Mouse (Mus musculus): ENCODE data around the gene S100a2. TPM values are rescaled to one million over a fixed set of nuclear protein-coding genes. Genes with fewer than 3 reads are reported as not detected.

S100a2 gene
- not detected in 2 replicates for polyA plus RNA-seq (2015; fragmentation: Nextera tagmentation; extraction: Ambion mirVana)

- no peak within 1 kb of the TSS for H3K4me2 ChIP-seq (ENCODE audit: low read length)
These were observed at the start of gene S100a2 for GRCm38 (mm10) chr3:90589947-90590346. Gene S100a2, plus strand, starts transcription at chr3:90590247.

GRCm38 (mm10) chr3:90540904-90541303 is 49.1 kb upstream of the S100a2 start:
- Histone ChIP-seq H3K4me3 (ENCODE audit: low read depth, low read length) (no peak overlapping the region), H3K4me1 (ENCODE audit: control insufficient read depth, insufficient read depth, low read length) (0 out of 2 replicates have a peak, but pooled peaks cover 3% of the 10 kb centered on the region), H3K4me2 (ENCODE audit: low read length) (no peak overlapping the region), H3K27ac (ENCODE audit: low read length) (no peak overlapping the region), H3K36me3 (ENCODE audit: control insufficient read depth, insufficient read depth, low read length) (no peaks in the 10 kb centered on the region), H3K9me3 (replicated peaks; ENCODE audit: control insufficient read depth, low read length, poor library complexity, severe bottlenecking) (no peaks in the 10 kb centered on the region), H3K27me3 (ENCODE audit: control insufficient read depth, insufficient read depth, low read depth, low read length) (no peaks in the 10 kb centered on the region), H3K9ac (ENCODE audit: low read depth, low read length) (no peak overlapping the region)
- WGBS, result 14% methylated on average over 4 of the region's 4 CpGs
- peak; percentile 63; the same call in 1 of the 2 replicates for ATAC-seq

More at GRCm38 (mm10) chr3:90589947-90590346, at the start of gene S100a2:
- no peak within 1 kb of the TSS for H3K27ac ChIP-seq (ENCODE audit: low read length)
- no peak for ATAC-seq
- no peak within 1 kb of the TSS for H3K4me3 ChIP-seq (ENCODE audit: low read depth, low read length)
- WGBS, result 82% methylated on average over 8 of the region's 8 CpGs
- H3K9ac ChIP-seq (ENCODE audit: low read depth, low read length), result no peak within 1 kb of the TSS
- no peaks in the 10 kb centered on the region for H3K4me1 ChIP-seq (ENCODE audit: control insufficient read depth, insufficient read depth, low read length)
- no peaks in the 10 kb centered on the region for H3K36me3 ChIP-seq (ENCODE audit: control insufficient read depth, insufficient read depth, low read length)
- H3K9me3 ChIP-seq (replicated peaks; ENCODE audit: control insufficient read depth, low read length, poor library complexity, severe bottlenecking), result no peaks in the 10 kb centered on the region
- no peaks in the 10 kb centered on the region for H3K27me3 ChIP-seq (ENCODE audit: control insufficient read depth, insufficient read depth, low read depth, low read length)

- no peaks in the 10 kb centered on the region for H3K9me3 ChIP-seq (replicated peaks; ENCODE audit: control insufficient read depth, low read length, poor library complexity, severe bottlenecking)
- H3K4me3 ChIP-seq (ENCODE audit: low read depth, low read length), result no peak overlapping the region
- no peak for ATAC-seq
- WGBS, result 59% methylated on average over 5 of the region's 5 CpGs
- H3K36me3 ChIP-seq (ENCODE audit: control insufficient read depth, insufficient read depth, low read length), result no peaks in the 10 kb centered on the region
- no peaks in the 10 kb centered on the region for H3K27me3 ChIP-seq (ENCODE audit: control insufficient read depth, insufficient read depth, low read depth, low read length)
- H3K4me1 ChIP-seq (ENCODE audit: control insufficient read depth, insufficient read depth, low read length), result no peaks in the 10 kb centered on the region
- no peak overlapping the region for H3K27ac ChIP-seq (ENCODE audit: low read length)
- no peak overlapping the region for H3K9ac ChIP-seq (ENCODE audit: low read depth, low read length)
- no peak overlapping the region for H3K4me2 ChIP-seq (ENCODE audit: low read length)
These were observed 40.2 kb upstream of the S100a2 start for GRCm38 (mm10) chr3:90549676-90550420.

GRCm38 (mm10) chr3:90550421-90550790 is 39.6 kb upstream of the S100a2 start:
- Histone ChIP-seq H3K4me2 (ENCODE audit: low read length) (no peak overlapping the region), H3K27ac (ENCODE audit: low read length) (no peak overlapping the region), H3K36me3 (ENCODE audit: control insufficient read depth, insufficient read depth, low read length) (no peaks in the 10 kb centered on the region), H3K4me3 (ENCODE audit: low read depth, low read length) (no peak overlapping the region), H3K9me3 (replicated peaks; ENCODE audit: control insufficient read depth, low read length, poor library complexity, severe bottlenecking) (no peaks in the 10 kb centered on the region), H3K9ac (ENCODE audit: low read depth, low read length) (no peak overlapping the region), H3K4me1 (ENCODE audit: control insufficient read depth, insufficient read depth, low read length) (no peaks in the 10 kb centered on the region), H3K27me3 (ENCODE audit: control insufficient read depth, insufficient read depth, low read depth, low read length) (no peaks in the 10 kb centered on the region)
- 98% methylated on average over 2 of the region's 2 CpGs for WGBS
- no peak for ATAC-seq

- Histone ChIP-seq H3K4me3 (ENCODE audit: low read depth, low read length) (no peak overlapping the region), H3K4me1 (ENCODE audit: control insufficient read depth, insufficient read depth, low read length) (no peaks in the 10 kb centered on the region), H3K4me2 (ENCODE audit: low read length) (no peak overlapping the region), H3K9me3 (replicated peaks; ENCODE audit: control insufficient read depth, low read length, poor library complexity, severe bottlenecking) (no peaks in the 10 kb centered on the region), H3K27me3 (ENCODE audit: control insufficient read depth, insufficient read depth, low read depth, low read length) (no peaks in the 10 kb centered on the region), H3K27ac (ENCODE audit: low read length) (no peak overlapping the region), H3K36me3 (ENCODE audit: control insufficient read depth, insufficient read depth, low read length) (no peaks in the 10 kb centered on the region), H3K9ac (ENCODE audit: low read depth, low read length) (no peak overlapping the region)
- no peak for ATAC-seq
- 79% methylated on average over 2 of the region's 2 CpGs for WGBS
These were observed 37.8 kb upstream of the S100a2 start for GRCm38 (mm10) chr3:90552231-90552630.

- ATAC-seq, result peak; percentile 89
- Histone ChIP-seq H3K4me1 (ENCODE audit: control insufficient read depth, insufficient read depth, low read length) (no peaks in the 10 kb centered on the region), H3K4me2 (ENCODE audit: low read length) (no peak overlapping the region), H3K4me3 (ENCODE audit: low read depth, low read length) (no peak overlapping the region), H3K9me3 (replicated peaks; ENCODE audit: control insufficient read depth, low read length, poor library complexity, severe bottlenecking) (no peaks in the 10 kb centered on the region), H3K36me3 (ENCODE audit: control insufficient read depth, insufficient read depth, low read length) (no peaks in the 10 kb centered on the region), H3K9ac (ENCODE audit: low read depth, low read length) (no peak overlapping the region), H3K27ac (ENCODE audit: low read length) (peak overlapping the region; percentile 56), H3K27me3 (ENCODE audit: control insufficient read depth, insufficient read depth, low read depth, low read length) (no peaks in the 10 kb centered on the region)
- 24% methylated on average over 5 of the region's 5 CpGs for WGBS
These were observed 34.1 kb upstream of the S100a2 start for GRCm38 (mm10) chr3:90555954-90556353.

GRCm38 (mm10) chr3:90560008-90560628 is 29.9 kb upstream of the S100a2 start, which contains the start of gene S100a3:
Gene S100a3, plus strand, starts transcription at chr3:90560578.
- no peak within 1 kb of the TSS for H3K4me3 ChIP-seq (ENCODE audit: low read depth, low read length)
- no peak for ATAC-seq
- H3K9ac ChIP-seq (ENCODE audit: low read depth, low read length), result no peak within 1 kb of the TSS
- H3K27me3 ChIP-seq (ENCODE audit: control insufficient read depth, insufficient read depth, low read depth, low read length), result no peaks in the 10 kb centered on the region
- no peak within 1 kb of the TSS for H3K4me2 ChIP-seq (ENCODE audit: low read length)
- H3K27ac ChIP-seq (ENCODE audit: low read length), result no peak within 1 kb of the TSS
- H3K9me3 ChIP-seq (replicated peaks; ENCODE audit: control insufficient read depth, low read length, poor library complexity, severe bottlenecking), result no peaks in the 10 kb centered on the region
- 86% methylated on average over 6 of the region's 6 CpGs for WGBS
- no peaks in the 10 kb centered on the region for H3K36me3 ChIP-seq (ENCODE audit: control insufficient read depth, insufficient read depth, low read length)
- H3K4me1 ChIP-seq (ENCODE audit: control insufficient read depth, insufficient read depth, low read length), result no peaks in the 10 kb centered on the region

GRCm38 (mm10) chr3:90574691-90575090 is 15.4 kb upstream of the S100a2 start:
- Histone ChIP-seq H3K4me2 (ENCODE audit: low read length) (no peak overlapping the region), H3K4me1 (ENCODE audit: control insufficient read depth, insufficient read depth, low read length) (no peaks in the 10 kb centered on the region), H3K36me3 (ENCODE audit: control insufficient read depth, insufficient read depth, low read length) (no peaks in the 10 kb centered on the region), H3K27me3 (ENCODE audit: control insufficient read depth, insufficient read depth, low read depth, low read length) (no peaks in the 10 kb centered on the region), H3K9ac (ENCODE audit: low read depth, low read length) (no peak overlapping the region), H3K9me3 (replicated peaks; ENCODE audit: control insufficient read depth, low read length, poor library complexity, severe bottlenecking) (no peaks in the 10 kb centered on the region), H3K4me3 (ENCODE audit: low read depth, low read length) (no peak overlapping the region), H3K27ac (ENCODE audit: low read length) (no peak overlapping the region)
- 89% methylated on average over 5 of the region's 5 CpGs for WGBS
- ATAC-seq, result no peak

- Histone ChIP-seq H3K36me3 (ENCODE audit: control insufficient read depth, insufficient read depth, low read length) (no peaks in the 10 kb centered on the region), H3K9ac (ENCODE audit: low read depth, low read length) (no peak overlapping the region)
These were observed 14.7 kb upstream of the S100a2 start for GRCm38 (mm10) chr3:90575320-90575719.

More at GRCm38 (mm10) chr3:90575320-90575719, 14.7 kb upstream of the S100a2 start:
- Histone ChIP-seq H3K4me3 (ENCODE audit: low read depth, low read length) (no peak overlapping the region), H3K9me3 (replicated peaks; ENCODE audit: control insufficient read depth, low read length, poor library complexity, severe bottlenecking) (no peaks in the 10 kb centered on the region), H3K27me3 (ENCODE audit: control insufficient read depth, insufficient read depth, low read depth, low read length) (no peaks in the 10 kb centered on the region), H3K4me1 (ENCODE audit: control insufficient read depth, insufficient read depth, low read length) (no peaks in the 10 kb centered on the region), H3K27ac (ENCODE audit: low read length) (no peak overlapping the region), H3K4me2 (ENCODE audit: low read length) (no peak overlapping the region)
- 90% methylated on average over 3 of the region's 3 CpGs for WGBS
- ATAC-seq, result no peak

All from midbrain, embryonic 16.5 days (tissue).